Mouse (Mus musculus) heart, postnatal 4 days (tissue): ENCODE results near the gene Gmnn. TPM values are rescaled to one million over a fixed set of nuclear protein-coding genes. Genes with fewer than 3 reads are reported as not detected.
"Not testable (repeated sequence)": the region's sequence is repeated elsewhere in the genome, so short reads cannot be mapped to it uniquely, and the experiment has no call there.

Experiments
- DNase-seq: peaks from one replicate; pipeline ENCODE4 v3.0.0; 2021
- total RNA-seq, 2 experiments: library from RNA; stranded (reverse); gene quantifications; 2 replicates each; pipeline ENCODE4 v1.2.3; 2021

The Gmnn gene
- total RNA-seq: 10 to 100 TPM; 69.9 to 75.8 TPM

GRCm38 (mm10) chr13:24761403-24762227, at the start of gene Gmnn:
TSS of gene Gmnn (minus strand) at chr13:24761923.
- DNase-seq: peak; percentile 92

- peak; percentile 32 for DNase-seq
Observed at GRCm38 (mm10) chr13:24806079-24806478, 44.4 kb upstream of the Gmnn start.

GRCm38 (mm10) chr13:24803196-24803595, 41.5 kb upstream of the Gmnn start:
- no peak for DNase-seq

- DNase-seq: peak; percentile 33
Observed at GRCm38 (mm10) chr13:24802131-24802691, 40.5 kb upstream of the Gmnn start.

GRCm38 (mm10) chr13:24801308-24801921, 39.7 kb upstream of the Gmnn start, which contains the start of gene BC005537:
TSS of gene BC005537 (plus strand) at chr13:24801657.
- DNase-seq: peak; percentile 74

GRCm38 (mm10) chr13:24800674-24801307, 39.1 kb upstream of the Gmnn start:
- DNase-seq: peak; percentile 97

GRCm38 (mm10) chr13:24799925-24800673, 38.4 kb upstream of the Gmnn start:
- peak; percentile 40 for DNase-seq

GRCm38 (mm10) chr13:24799378-24799777, 37.7 kb upstream of the Gmnn start:
- DNase-seq: no peak

- DNase-seq: no peak
Observed at GRCm38 (mm10) chr13:24798686-24799085, 37.0 kb upstream of the Gmnn start.

GRCm38 (mm10) chr13:24792411-24793045, 30.8 kb upstream of the Gmnn start:
- DNase-seq: no peak

- DNase-seq: no peak
Observed at GRCm38 (mm10) chr13:24791349-24791748, 29.6 kb upstream of the Gmnn start.

- no peak for DNase-seq
Observed at GRCm38 (mm10) chr13:24787477-24787876, 25.8 kb upstream of the Gmnn start.

GRCm38 (mm10) chr13:24786014-24786490, 24.3 kb upstream of the Gmnn start:
- peak; percentile 32 for DNase-seq

- peak; percentile 43 for DNase-seq
Observed at GRCm38 (mm10) chr13:24781916-24782315, 20.2 kb upstream of the Gmnn start.

GRCm38 (mm10) chr13:24778706-24779380, 17.1 kb upstream of the Gmnn start:
- no peak for DNase-seq

- no peak for DNase-seq
Observed at GRCm38 (mm10) chr13:24778026-24778425, 16.3 kb upstream of the Gmnn start.

- peak; percentile 66 for DNase-seq
Observed at GRCm38 (mm10) chr13:24776146-24776844, 14.6 kb upstream of the Gmnn start.

GRCm38 (mm10) chr13:24771482-24771881, 9.8 kb upstream of the Gmnn start:
- DNase-seq: not testable (repeated sequence)

GRCm38 (mm10) chr13:24767809-24768208, 6.1 kb upstream of the Gmnn start:
- not testable (repeated sequence) for DNase-seq

GRCm38 (mm10) chr13:24762254-24762653, 531 bp upstream of the Gmnn start:
- no peak for DNase-seq
